Mouse (Mus musculus): ENCODE measurements around the gene Atf7ip.

DNA sequence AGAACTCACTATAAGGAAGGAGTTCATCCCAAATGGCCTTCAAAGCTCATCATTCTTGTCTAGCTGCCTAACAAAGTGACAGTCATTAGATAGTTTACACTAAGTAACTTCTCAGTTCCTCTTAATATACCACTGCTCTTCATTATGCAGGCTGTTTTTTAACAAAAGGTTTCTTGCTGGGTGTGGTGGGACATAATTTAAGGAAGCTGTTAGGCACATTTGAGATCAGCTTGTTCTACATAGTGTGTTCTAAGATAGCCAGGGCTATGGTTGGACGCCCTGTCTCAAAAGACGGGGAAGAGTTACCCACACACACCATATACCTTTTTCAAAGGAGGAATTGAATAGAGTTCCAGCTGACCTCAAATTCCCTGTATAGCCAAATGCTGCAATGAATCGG, 21.9 kb upstream of the Atf7ip start:
- TF ChIP-seq POLR2A (IDR thresholded peaks at IDR 0.05; ENCODE audit: low read depth, low read length) (no peak), MYC (IDR thresholded peaks at IDR 0.05; ENCODE audit: low read depth, low read length) (0 out of 2 replicates have a peak, but pooled peaks have one; percentile 18), CHD1 (IDR thresholded peaks at IDR 0.05; ENCODE audit: low read depth, low read length) (no peak), CTCF (conservative IDR thresholded peaks at IDR 0.05 in 1 of 2, IDR thresholded peaks at IDR 0.05 in 1 of 2; ENCODE audit: low read depth in 2 of 2, low read length in 2 of 2) (no peak), USF1 (IDR thresholded peaks at IDR 0.05; ENCODE audit: low read depth, low read length) (no peak), ZKSCAN1 (IDR thresholded peaks at IDR 0.05; ENCODE audit: borderline replicate concordance, low read depth, low read length) (no peak), SIN3A (IDR thresholded peaks at IDR 0.05; ENCODE audit: low read length) (no peak), MEF2A (IDR thresholded peaks at IDR 0.05; ENCODE audit: borderline replicate concordance, low read depth, low read length) (no peak), KAT2A (IDR thresholded peaks at IDR 0.05; ENCODE audit: insufficient replicate concordance, low read length) (no peak), EP300 (IDR thresholded peaks at IDR 0.05; ENCODE audit: low read length) (peak; percentile 69), NRF1 (IDR thresholded peaks at IDR 0.05; ENCODE audit: low read depth, low read length) (no peak), MAX (IDR thresholded peaks at IDR 0.05; ENCODE audit: low read length) (no peak), RAD21 (IDR thresholded peaks at IDR 0.05; ENCODE audit: low read depth, low read length) (no peak), MXI1 (IDR thresholded peaks at IDR 0.05; ENCODE audit: low read depth, low read length) (no peak)
